Mouse (Mus musculus): ENCODE measurements around the gene Phrf1. TPM values are rescaled to one million over a fixed set of nuclear protein-coding genes. Genes with fewer than 3 reads are reported as not detected.

Gene Phrf1
- total and polyA plus RNA-seq, 3 experiments: 66.1 to 1,029 (median 91.2) TPM

DNA sequence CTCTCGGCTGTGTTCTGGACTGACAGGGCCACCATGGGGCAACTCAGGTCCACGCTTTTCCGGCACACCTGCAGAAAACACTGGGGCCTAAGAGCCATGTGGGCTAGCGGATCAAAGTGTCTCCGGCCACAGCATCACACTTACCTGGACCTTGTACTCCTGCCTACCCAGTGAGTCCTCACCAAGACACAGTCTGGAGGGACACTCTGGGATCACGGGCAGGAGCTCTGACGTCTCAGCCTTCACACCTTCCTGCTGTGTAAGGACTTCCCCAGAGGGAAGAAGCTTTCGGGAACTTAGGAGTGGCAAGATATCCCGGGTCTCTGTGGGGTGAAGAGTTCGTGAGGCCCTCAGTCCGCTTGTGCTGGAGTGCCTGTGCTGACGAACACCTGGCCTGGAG is 18.4 kb upstream of the Phrf1 start:
- TF ChIP-seq USF2 (IDR thresholded peaks at IDR 0.05; ENCODE audit: borderline replicate concordance in 1 of 2, insufficient read depth in 1 of 2, low read depth in 1 of 2, low read length in 2 of 2) (no peak), ELF1 (IDR thresholded peaks at IDR 0.05; ENCODE audit: low read depth, low read length) (no peak), MYB (IDR thresholded peaks at IDR 0.05; ENCODE audit: low read depth, low read length) (no peak), CHD1 (IDR thresholded peaks at IDR 0.05; ENCODE audit: low read depth, low read length) (no peak), SIN3A (IDR thresholded peaks at IDR 0.05; ENCODE audit: low read length) (no peak), MYC (IDR thresholded peaks at IDR 0.05; ENCODE audit: low read depth, low read length) (no peak), E2F4 (IDR thresholded peaks at IDR 0.05; ENCODE audit: borderline replicate concordance, low read depth, low read length) (no peak), USF1 (IDR thresholded peaks at IDR 0.05; ENCODE audit: low read depth, low read length) (no peak)
- Histone ChIP-seq H3K79me2 (ENCODE audit: control insufficient read depth, insufficient read depth, low read length, poor library complexity) (no peaks in the 10 kb centered on the region), H3K27ac (ENCODE audit: control insufficient read depth, low read depth, low read length) (no peak overlapping the region), H3K4me1 (ENCODE audit: control insufficient read depth in 1 of 2, insufficient read depth in 2 of 2, low read length in 2 of 2) (peaks cover 0 to 4% of the 10 kb centered on the region in 2 experiments; a peak in 2 of 4 replicates), H3K9ac (ENCODE audit: control insufficient read depth, low read depth, low read length, poor library complexity, severe bottlenecking) (no peak overlapping the region), H3K27me3 (ENCODE audit: control insufficient read depth in 1 of 2, insufficient read depth in 2 of 2, low read length in 2 of 2) (peaks cover 0 to 1% of the 10 kb centered on the region in 2 experiments; a peak in 1 of 4 replicates), H3K36me3 (ENCODE audit: control insufficient read depth in 1 of 2, insufficient read depth in 2 of 2, low read length in 2 of 2) (no peaks in the 10 kb centered on the region), H3K9me3 (replicated peaks; ENCODE audit: insufficient read depth, low read length) (no peaks in the 10 kb centered on the region), H3K4me3 (ENCODE audit: control insufficient read depth in 1 of 2, insufficient read depth in 1 of 2, low read depth in 2 of 2, low read length in 2 of 2) (no peak overlapping the region)
- DNase-seq (ENCODE audit: low read depth, low spot score): no peak

DNA sequence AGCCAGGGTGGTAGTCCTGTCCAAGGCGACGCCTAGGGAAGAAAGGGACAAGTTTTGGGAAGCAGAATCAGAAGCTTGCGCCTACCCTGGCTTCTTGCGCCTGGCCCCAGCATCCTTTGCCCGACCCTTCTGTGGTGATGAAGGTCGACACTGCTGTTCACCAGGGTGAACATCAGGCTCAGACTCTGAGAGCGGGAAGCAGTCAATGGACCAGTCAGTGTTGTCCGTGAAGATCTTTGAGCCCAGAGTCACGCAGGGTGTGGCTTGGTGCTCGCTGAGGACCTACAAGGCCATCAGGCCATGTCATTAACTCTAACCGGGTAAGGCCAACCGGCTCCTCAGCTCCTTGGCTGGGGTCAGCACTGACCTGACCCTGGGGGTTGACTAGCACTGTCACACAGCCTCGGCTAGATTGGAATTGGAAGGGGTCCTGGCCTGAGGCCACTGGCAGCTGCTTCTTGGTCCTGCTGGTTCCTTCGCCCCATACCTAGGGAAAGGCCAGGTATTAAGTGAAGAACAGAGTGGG is 17.9 kb upstream of the Phrf1 start:
- Histone ChIP-seq H3K9ac (ENCODE audit: control insufficient read depth, low read depth, low read length, poor library complexity, severe bottlenecking) (no peak overlapping the region), H3K4me1 (ENCODE audit: control insufficient read depth in 1 of 2, insufficient read depth in 2 of 2, low read length in 2 of 2) (peaks cover 0 to 6% of the 10 kb centered on the region in 2 experiments; a peak in 2 of 4 replicates), H3K79me2 (ENCODE audit: control insufficient read depth, insufficient read depth, low read length, poor library complexity) (no peaks in the 10 kb centered on the region), H3K36me3 (ENCODE audit: control insufficient read depth in 1 of 2, insufficient read depth in 2 of 2, low read length in 2 of 2) (no peaks in the 10 kb centered on the region), H3K4me3 (ENCODE audit: control insufficient read depth in 1 of 2, insufficient read depth in 1 of 2, low read depth in 2 of 2, low read length in 2 of 2) (no peak overlapping the region), H3K9me3 (replicated peaks; ENCODE audit: insufficient read depth, low read length) (no peaks in the 10 kb centered on the region), H3K27me3 (ENCODE audit: control insufficient read depth in 1 of 2, insufficient read depth in 2 of 2, low read length in 2 of 2) (peaks cover 0 to 1% of the 10 kb centered on the region in 2 experiments; a peak in 1 of 4 replicates), H3K27ac (ENCODE audit: control insufficient read depth, low read depth, low read length) (no peak overlapping the region)
- TF ChIP-seq ZC3H11A (IDR thresholded peaks at IDR 0.05; ENCODE audit: low read depth, low read length) (no peak), TCF12 (IDR thresholded peaks at IDR 0.05; ENCODE audit: low read depth, low read length) (no peak), MYC (IDR thresholded peaks at IDR 0.05; ENCODE audit: low read depth, low read length) (no peak), SIN3A (IDR thresholded peaks at IDR 0.05; ENCODE audit: low read length) (no peak), NELFE (IDR thresholded peaks at IDR 0.05; ENCODE audit: low read depth, low read length) (no peak), UBTF (IDR thresholded peaks at IDR 0.05; ENCODE audit: borderline replicate concordance, insufficient read depth, low read depth, low read length) (no peak), E2F4 (IDR thresholded peaks at IDR 0.05; ENCODE audit: borderline replicate concordance, low read depth, low read length) (no peak)
- no peak for DNase-seq (ENCODE audit: low read depth, low spot score)

DNA sequence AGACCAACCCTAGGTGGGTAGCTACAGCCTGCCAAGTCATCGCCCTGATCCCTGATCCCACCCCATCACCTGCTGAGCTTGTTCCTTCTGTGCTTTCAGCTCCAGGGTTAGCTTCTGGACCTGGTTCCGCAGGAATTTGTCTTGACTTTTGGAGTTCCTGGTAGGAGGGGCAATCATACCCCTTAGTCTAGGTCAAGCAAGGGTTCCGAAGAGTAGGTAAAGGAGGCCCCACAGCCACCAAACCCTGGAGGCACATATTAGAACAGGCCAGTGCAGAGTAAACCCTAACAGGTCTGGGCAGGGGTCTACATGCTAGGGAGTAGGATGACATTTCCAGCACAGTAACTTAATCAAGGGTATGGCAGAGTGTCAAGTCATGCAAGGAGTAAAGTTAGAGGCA is 15.5 kb upstream of the Phrf1 start:
- Histone ChIP-seq H3K4me1 (ENCODE audit: control insufficient read depth in 1 of 2, insufficient read depth in 2 of 2, low read length in 2 of 2) (peaks cover 0 to 10% of the 10 kb centered on the region in 2 experiments; a peak in 2 of 4 replicates), H3K4me3 (ENCODE audit: control insufficient read depth in 1 of 2, insufficient read depth in 1 of 2, low read depth in 2 of 2, low read length in 2 of 2) (no peak overlapping the region), H3K27ac (ENCODE audit: control insufficient read depth, low read depth, low read length) (no peak overlapping the region), H3K9me3 (replicated peaks; ENCODE audit: insufficient read depth, low read length) (no peaks in the 10 kb centered on the region), H3K27me3 (ENCODE audit: control insufficient read depth in 1 of 2, insufficient read depth in 2 of 2, low read length in 2 of 2) (peaks cover 0 to 1% of the 10 kb centered on the region in 2 experiments; a peak in 1 of 4 replicates), H3K36me3 (ENCODE audit: control insufficient read depth in 1 of 2, insufficient read depth in 2 of 2, low read length in 2 of 2) (no peaks in the 10 kb centered on the region; a peak in 1 of 4 replicates), H3K9ac (ENCODE audit: control insufficient read depth, low read depth, low read length, poor library complexity, severe bottlenecking) (no peak overlapping the region), H3K79me2 (ENCODE audit: control insufficient read depth, insufficient read depth, low read length, poor library complexity) (no peaks in the 10 kb centered on the region; the same call in 1 of the 2 replicates)
- TF ChIP-seq NRF1 (IDR thresholded peaks at IDR 0.05; ENCODE audit: insufficient read depth, low read depth, low read length, poor library complexity, severe bottlenecking) (no peak), MYB (IDR thresholded peaks at IDR 0.05; ENCODE audit: low read depth, low read length) (no peak), TAL1 (IDR thresholded peaks at IDR 0.05; ENCODE audit: low read length) (no peak), UBTF (IDR thresholded peaks at IDR 0.05; ENCODE audit: borderline replicate concordance, insufficient read depth, low read depth, low read length) (no peak), ZC3H11A (IDR thresholded peaks at IDR 0.05; ENCODE audit: low read depth, low read length) (no peak), ZMIZ1 (IDR thresholded peaks at IDR 0.05; ENCODE audit: low read depth, low read length) (no peak), RCOR1 (IDR thresholded peaks at IDR 0.05; ENCODE audit: low read depth, low read length) (no peak), E2F4 (IDR thresholded peaks at IDR 0.05; ENCODE audit: borderline replicate concordance, low read depth, low read length) (no peak), MYC (IDR thresholded peaks at IDR 0.05; ENCODE audit: low read depth, low read length) (no peak), NELFE (IDR thresholded peaks at IDR 0.05; ENCODE audit: low read depth, low read length) (no peak), EP300 (IDR thresholded peaks at IDR 0.05; ENCODE audit: low read depth in 1 of 2, low read length in 2 of 2) (no peak), RAD21 (IDR thresholded peaks at IDR 0.05; ENCODE audit: low read depth, low read length) (no peak), TCF12 (IDR thresholded peaks at IDR 0.05; ENCODE audit: low read depth, low read length) (no peak), MAFK (IDR thresholded peaks at IDR 0.05; ENCODE audit: borderline replicate concordance, low read depth, low read length) (no peak), JUND (IDR thresholded peaks at IDR 0.05; ENCODE audit: low read depth, low read length) (no peak), ZKSCAN1 (IDR thresholded peaks at IDR 0.05; ENCODE audit: low read depth, low read length) (no peak), USF1 (IDR thresholded peaks at IDR 0.05; ENCODE audit: low read depth, low read length) (no peak)
- DNase-seq (ENCODE audit: low read depth, low spot score): no peak

Data from MEL (cell line).